In the genomic region with DNA sequence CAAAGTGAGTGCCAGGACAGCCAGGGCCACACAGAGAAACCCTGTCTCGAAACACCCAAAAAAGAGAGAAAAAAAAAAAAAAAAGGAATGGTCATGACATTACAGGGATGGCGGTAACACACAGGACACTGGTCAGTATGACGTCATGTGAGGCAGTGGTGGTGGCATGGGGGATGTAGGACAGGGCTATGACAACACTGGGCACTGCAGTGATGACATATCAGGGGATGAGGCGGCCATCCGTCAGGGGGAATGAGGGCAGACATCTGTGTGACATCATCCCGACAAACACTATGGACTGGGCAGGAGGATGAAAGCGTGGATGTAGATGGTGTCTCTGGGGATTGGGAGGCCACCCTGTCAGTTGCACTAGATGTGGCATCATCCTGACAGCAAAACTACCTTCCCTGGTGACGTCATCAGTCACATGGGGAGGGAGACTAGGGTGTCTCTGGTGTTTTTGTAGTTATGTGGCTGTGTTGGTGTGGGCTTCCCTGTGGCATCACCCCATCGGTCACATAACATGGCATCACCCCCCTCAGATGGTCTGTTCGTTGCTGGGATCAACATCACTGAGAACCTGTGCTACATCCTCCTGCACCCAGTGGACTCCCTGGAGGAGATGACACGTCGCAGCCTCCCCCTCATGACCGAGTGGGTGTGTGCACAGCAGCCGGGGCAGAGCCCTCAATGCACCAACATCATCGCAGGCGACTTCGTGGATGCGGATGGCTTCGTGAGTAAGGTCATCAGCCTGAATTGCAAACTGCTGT, we compare ENCODE assay signal across 25 mouse cellular contexts. TPM values are rescaled to one million over a fixed set of nuclear protein-coding genes. Genes with fewer than 3 reads are reported as not detected.
DNase-seq lines count a peak whose midpoint lies in the region; ATAC-seq and TF ChIP-seq lines count a peak whose summit lies in the region.
"Had no signal": no experiment of that assay in that cellular context is flagged by ENCODE, and none has a peak within 500 bp of the region (broad histone marks: within the 10 kb centered on the region; RNA-seq: fewer than 3 reads in every experiment).

No protein-coding gene starts in this region.

- no peaks in the 10 kb centered on the region for H3K4me1 ChIP-seq in cortical plate, adult 2 months (ENCODE audit: control insufficient read depth, insufficient read depth, low read length)
- H3K4me1 ChIP-seq in kidney, embryonic 16.5 days (ENCODE audit: insufficient read depth, low read length), result peaks cover 38% of the 10 kb centered on the region

- TF ChIP-seq POLR2A in cortical plate, adult 2 months (IDR thresholded peaks at IDR 0.05; ENCODE audit: extremely low read depth, insufficient read depth, low read length), result peak; percentile 35; the same call in 1 of the 2 replicates

- peak; percentile 39 for DNase-seq in cerebellum, adult 9-10 months
- no peak for DNase-seq in cerebellum, adult 11 months
- DNase-seq in right cerebral cortex, adult 18-20 months, result peak; percentile 35
- no peak for DNase-seq in right cerebral cortex, postnatal 36 days (ENCODE audit: low spot score in 2 of 2)
- peak; percentile 5 for DNase-seq in right cerebral cortex, postnatal 4 days
- no peak for DNase-seq in urinary bladder, adult 18-20 months (ENCODE audit: low spot score in 2 of 2)
- DNase-seq: B cell, adult 2 months; gastrocnemius, postnatal 36 days; kidney, adult 8-10 months; kidney, postnatal 36 days; layer of hippocampus, adult 9-11 months; liver, embryonic 13.5 days; lung, embryonic 14.5 days; lung, postnatal 4 days; retina, postnatal 1 day; thymus, adult 2 months had no signal

- no peak overlapping the region for H3K4me3 ChIP-seq in cortical plate, adult 2 months (ENCODE audit: insufficient read depth, low read length)
- H3K4me3 ChIP-seq in kidney, embryonic 16.5 days (ENCODE audit: low read length), result no peak overlapping the region
- H3K4me3 ChIP-seq: forebrain, embryonic 13.5 days; limb, embryonic 12.5 days; liver, embryonic 13.5 days; stomach, embryonic 15.5 days had no signal

- 95% methylated on average over 19 of the region's 19 CpGs for WGBS in kidney, embryonic 16.5 days

- no peak overlapping the region for H3K27ac ChIP-seq in cortical plate, adult 2 months (ENCODE audit: insufficient read depth, low read length)
- H3K27ac ChIP-seq in kidney, embryonic 16.5 days (ENCODE audit: low read length), result no peak overlapping the region
- H3K27ac ChIP-seq: embryonic facial prominence, embryonic 10.5 days; forebrain, embryonic 13.5 days; hindbrain, embryonic 10.5 days; limb, embryonic 12.5 days; liver, embryonic 13.5 days; stomach, embryonic 15.5 days had no signal

- H3K27me3 ChIP-seq in kidney, embryonic 16.5 days (ENCODE audit: insufficient read depth, low read length), result no peaks in the 10 kb centered on the region
- H3K27me3 ChIP-seq: Patski; stomach, embryonic 15.5 days had no signal

- 0 out of 2 replicates have a peak, but pooled peaks cover 8% of the 10 kb centered on the region for H3K9me3 ChIP-seq in kidney, embryonic 16.5 days (ENCODE audit: low read length)
- H3K9me3 ChIP-seq: embryonic facial prominence, embryonic 10.5 days; forebrain, embryonic 13.5 days; liver, embryonic 13.5 days; stomach, embryonic 15.5 days had no signal

- H3K4me2 ChIP-seq in kidney, embryonic 16.5 days (replicated peaks; ENCODE audit: low read depth, low read length), result no peak overlapping the region
- H3K4me2 ChIP-seq: forebrain, embryonic 13.5 days; midbrain, embryonic 11.5 days had no signal

- H3K36me3 ChIP-seq in kidney, embryonic 16.5 days (ENCODE audit: insufficient read depth, low read length), result peaks cover 38% of the 10 kb centered on the region

- ATAC-seq in kidney, embryonic 16.5 days (ENCODE audit: low FRiP score, low TSS enrichment), result no peak
- ATAC-seq: Patski had no signal

- no peak overlapping the region for H3K9ac ChIP-seq in kidney, embryonic 16.5 days (replicated peaks; ENCODE audit: low read length)
- H3K9ac ChIP-seq: forebrain, embryonic 13.5 days; limb, embryonic 12.5 days; liver, embryonic 13.5 days; lung, embryonic 14.5 days; stomach, embryonic 15.5 days had no signal

- no peak for TF ChIP-seq CTCF in cortical plate, adult 2 months (IDR thresholded peaks at IDR 0.05; ENCODE audit: extremely low read depth, insufficient read depth, low read length)

RNA-seq across cellular contexts. Expression of a gene that starts 3.3 kb away (rescaled TPM):
- 18.6 and 20.3 TPM in 2 replicates for polyA plus RNA-seq in cortical plate, adult 2 months (2012; rRNA removed)
- 2.3 and 2.6 TPM in 2 replicates for polyA plus RNA-seq in kidney, embryonic 16.5 days (2015; fragmentation: Nextera tagmentation; extraction: Ambion mirVana)

RNA-seq across cellular contexts. Expression of a gene that starts 5.0 kb away (rescaled TPM):
- 155 and 164 TPM in 2 replicates for polyA plus RNA-seq in cortical plate, adult 2 months (2012; rRNA removed)
- polyA plus RNA-seq in kidney, embryonic 16.5 days (2015; fragmentation: Nextera tagmentation; extraction: Ambion mirVana), result 36.4 and 39.2 TPM in 2 replicates

RNA-seq across cellular contexts. Expression of a gene that starts 6.9 kb away (rescaled TPM):
- polyA plus RNA-seq in cortical plate, adult 2 months (2012; rRNA removed), result 6.8 and 6.9 TPM in 2 replicates
- polyA plus RNA-seq in kidney, embryonic 16.5 days (2015; fragmentation: Nextera tagmentation; extraction: Ambion mirVana), result 4.5 and 6.0 TPM in 2 replicates

RNA-seq across cellular contexts. Expression of a gene that starts 8.8 kb away (rescaled TPM):
- 0.77 and 0.93 TPM in 2 replicates for polyA plus RNA-seq in cortical plate, adult 2 months (2012; rRNA removed)
- 1.6 and 1.7 TPM in 2 replicates for polyA plus RNA-seq in kidney, embryonic 16.5 days (2015; fragmentation: Nextera tagmentation; extraction: Ambion mirVana)

RNA-seq across cellular contexts. Expression of a gene that starts 30.7 kb away (rescaled TPM):
- 1.4 and 1.7 TPM in 2 replicates for polyA plus RNA-seq in cortical plate, adult 2 months (2012; rRNA removed)
- polyA plus RNA-seq in kidney, embryonic 16.5 days (2015; fragmentation: Nextera tagmentation; extraction: Ambion mirVana), result 4.2 and 6.9 TPM in 2 replicates

Comparison
In these comparisons a context has a peak if more than half of its experiments do, and no peak if none do; other contexts are left out.
1. DNase-seq: peak in cerebellum, adult 9-10 months (single experiment), right cerebral cortex, adult 18-20 months (single experiment) and right cerebral cortex, postnatal 4 days (single experiment); none in cerebellum, adult 11 months (single experiment), right cerebral cortex, postnatal 36 days (0 of 2) and urinary bladder, adult 18-20 months (0 of 2).